Mouse (Mus musculus) embryonic facial prominence, embryonic 12.5 days (tissue): Measurements from ENCODE around the gene Gck. TPM values are rescaled to one million over a fixed set of nuclear protein-coding genes. Genes with fewer than 3 reads are reported as not detected.

Experiments used
- ATAC-seq: fragments of 200-750 bp; cut with Nextera tagmentation; 2 replicates; pipeline ENCODE4 v1.8.0; 2017; ENCODE audit not compliant: insufficient number of reproducible peaks, insufficient read depth, low FRiP score, low TSS enrichment
- H3K27ac ChIP-seq: fragments of 300-500 bp; sonication (generic); 2 replicates; pipeline ENCODE4 v1.5.1; 2016; ENCODE audit warnings: mild to moderate bottlenecking
- H3K27me3 ChIP-seq: fragments of 300-500 bp; sonication (generic); 2 replicates; pipeline ENCODE4 v1.6.1; 2016; ENCODE audit warnings: mild to moderate bottlenecking, moderate library complexity
- H3K36me3 ChIP-seq: fragments of 300-500 bp; sonication (generic); 2 replicates; pipeline ENCODE4 v1.6.1; 2016; ENCODE audit warnings: mild to moderate bottlenecking
- H3K4me1 ChIP-seq: fragments of 300-500 bp; sonication (generic); 2 replicates; pipeline ENCODE4 v1.6.1; 2016
- H3K4me2 ChIP-seq: fragments of 300-500 bp; sonication (generic); replicated peaks from 2 replicates; pipeline ENCODE4 v1.6.1; 2016; ENCODE audit warnings: mild to moderate bottlenecking, moderate library complexity
- H3K4me3 ChIP-seq: fragments of 300-500 bp; sonication (generic); 2 replicates; pipeline ENCODE4 v1.5.1; 2016; ENCODE audit warnings: mild to moderate bottlenecking
- H3K9ac ChIP-seq: fragments of 300-500 bp; sonication (generic); 2 replicates; pipeline ENCODE4 v1.6.1; 2016; ENCODE audit warnings: mild to moderate bottlenecking, moderate library complexity
- H3K9me3 ChIP-seq: fragments of 300-500 bp; sonication (generic); 2 replicates; pipeline ENCODE4 v1.6.1; 2016; ENCODE audit warnings: mild to moderate bottlenecking, moderate library complexity
- WGBS: fragments of 180-500 bp; shearing (Covaris S2); methylation state at CpG from one replicate; pipeline ENCODE4 v1.1.7; 2016; 5-methylcytosine and 5-hydroxymethylcytosine counted together
- polyA plus RNA-seq: library from polyadenylated mRNA; unstranded; fragments of >200 nt; fragmentation: Nextera tagmentation; extraction: Ambion mirVana; gene quantifications from 2 replicates; pipeline ENCODE4 v1.2.1, GENCODE M21; 2016

The Gck gene
- 2.7 and 3.5 TPM in 2 replicates for polyA plus RNA-seq

DNA sequence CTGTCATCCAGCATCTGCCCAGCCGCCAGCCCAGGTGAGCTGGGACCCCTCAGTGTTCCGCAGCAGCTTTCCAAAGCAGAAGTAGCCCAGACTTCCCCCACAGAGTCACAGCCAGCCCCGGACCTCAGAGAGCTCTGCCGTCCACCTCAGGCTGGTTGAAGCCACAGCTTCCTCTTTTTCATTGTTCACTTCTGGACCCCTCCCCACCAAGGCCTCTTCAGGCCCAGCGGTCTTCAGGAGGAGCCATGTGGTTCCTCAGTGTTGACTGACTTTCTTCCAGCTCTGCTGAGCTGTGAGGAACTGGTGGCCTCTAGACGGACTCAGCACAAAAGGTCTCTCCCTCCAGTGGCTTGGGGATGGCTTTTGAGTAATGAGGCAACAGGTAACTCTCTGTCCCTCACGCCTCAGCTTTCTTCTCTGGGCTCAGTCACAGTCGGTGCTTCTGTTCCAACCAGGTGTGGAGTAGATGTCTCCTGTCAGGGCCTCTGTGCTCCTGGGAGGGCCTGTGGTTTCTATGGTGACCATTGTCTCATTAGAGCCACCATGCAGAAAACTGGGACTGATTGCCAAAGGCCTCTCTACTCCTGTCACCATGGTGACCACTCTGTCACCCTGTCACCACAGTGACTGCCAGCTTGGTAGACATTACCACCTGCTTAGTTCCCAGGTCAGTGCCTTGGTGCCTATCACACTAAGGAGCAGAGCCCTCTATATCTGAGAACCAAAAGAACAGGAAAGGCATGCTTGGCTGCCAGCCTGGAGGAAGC, at the start of gene Gck:
Gene Gck, minus strand, starts transcription at position 496 of the 767 bp plus-strand sequence.
- 75% methylated on average over 8 of the region's 8 CpGs for WGBS
- Histone ChIP-seq H3K4me3 (no peak within 1 kb of the TSS), H3K36me3 (no peaks in the 10 kb centered on the region), H3K4me2 (no peak within 1 kb of the TSS), H3K9ac (no peak within 1 kb of the TSS), H3K27ac (peak within 1 kb of the TSS; percentile 46), H3K4me1 (peaks cover 9% of the 10 kb centered on the region; the same call in 1 of the 2 replicates), H3K9me3 (no peaks in the 10 kb centered on the region), H3K27me3 (no peaks in the 10 kb centered on the region)
- ATAC-seq = 0 out of 2 replicates have a peak, but pooled peaks have one; percentile 44

DNA sequence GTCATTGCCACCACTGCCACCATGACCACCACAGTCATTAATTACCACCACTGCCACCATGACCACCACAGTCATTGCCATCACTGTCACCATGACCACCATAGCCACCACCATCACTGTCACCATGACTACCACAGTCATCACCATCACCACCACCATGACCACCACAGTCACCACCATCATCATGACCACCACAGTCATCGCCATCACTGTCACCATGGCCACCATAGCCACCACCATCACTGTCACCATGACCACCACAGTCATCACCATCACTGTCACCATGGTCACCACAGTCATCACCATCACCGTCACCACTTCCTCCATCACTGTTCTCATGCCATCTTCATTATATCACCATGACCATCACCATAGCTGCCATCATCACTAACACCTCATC, 48.6 kb upstream of the Gck start:
- no peak overlapping the region for H3K9ac ChIP-seq
- ATAC-seq = no peak
- no peak overlapping the region for H3K4me3 ChIP-seq
- 98% methylated on average over 2 of the region's 2 CpGs for WGBS
- H3K27ac ChIP-seq = no peak overlapping the region
- H3K27me3 ChIP-seq = no peaks in the 10 kb centered on the region
- no peaks in the 10 kb centered on the region for H3K9me3 ChIP-seq
- H3K4me2 ChIP-seq = no peak overlapping the region
- no peaks in the 10 kb centered on the region for H3K36me3 ChIP-seq
- H3K4me1 ChIP-seq = peaks cover 16% of the 10 kb centered on the region

DNA sequence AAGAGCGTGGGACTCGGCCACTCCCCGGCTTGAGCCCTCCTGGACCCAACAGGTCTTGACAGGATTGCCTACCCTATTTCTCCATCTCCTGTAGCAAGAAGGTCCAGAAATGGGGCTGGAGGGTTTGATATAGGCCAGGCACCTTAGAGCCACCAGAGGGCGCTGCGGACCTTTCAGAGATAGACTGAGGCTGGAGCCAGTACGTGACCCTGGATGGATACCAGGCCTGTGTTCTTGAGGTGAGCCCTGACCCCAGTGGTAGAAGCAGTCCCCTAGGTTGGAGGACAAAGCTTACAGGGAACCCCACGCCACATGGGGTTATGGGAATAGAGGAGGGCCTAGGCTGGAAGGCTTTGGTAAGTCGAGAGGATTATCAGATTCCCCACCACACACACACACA, 46.1 kb upstream of the Gck start:
- 15% methylated on average over 8 of the region's 8 CpGs for WGBS
- Histone ChIP-seq H3K27ac (no peak overlapping the region), H3K36me3 (no peaks in the 10 kb centered on the region), H3K9ac (no peak overlapping the region), H3K27me3 (no peaks in the 10 kb centered on the region), H3K9me3 (no peaks in the 10 kb centered on the region), H3K4me1 (peaks cover 16% of the 10 kb centered on the region), H3K4me2 (no peak overlapping the region), H3K4me3 (no peak overlapping the region)
- ATAC-seq = no peak

GRCm38 (mm10) chr11:5994880-5995279, 45.0 kb upstream of the Gck start:
- ATAC-seq = no peak
- no peak overlapping the region for H3K9ac ChIP-seq
- no peaks in the 10 kb centered on the region for H3K36me3 ChIP-seq
- no peaks in the 10 kb centered on the region for H3K9me3 ChIP-seq
- peaks cover 5% of the 10 kb centered on the region for H3K4me1 ChIP-seq
- 63% methylated on average over 3 of the region's 3 CpGs for WGBS
- H3K27ac ChIP-seq = no peak overlapping the region
- no peaks in the 10 kb centered on the region for H3K27me3 ChIP-seq
- no peak overlapping the region for H3K4me3 ChIP-seq
- H3K4me2 ChIP-seq = no peak overlapping the region

DNA sequence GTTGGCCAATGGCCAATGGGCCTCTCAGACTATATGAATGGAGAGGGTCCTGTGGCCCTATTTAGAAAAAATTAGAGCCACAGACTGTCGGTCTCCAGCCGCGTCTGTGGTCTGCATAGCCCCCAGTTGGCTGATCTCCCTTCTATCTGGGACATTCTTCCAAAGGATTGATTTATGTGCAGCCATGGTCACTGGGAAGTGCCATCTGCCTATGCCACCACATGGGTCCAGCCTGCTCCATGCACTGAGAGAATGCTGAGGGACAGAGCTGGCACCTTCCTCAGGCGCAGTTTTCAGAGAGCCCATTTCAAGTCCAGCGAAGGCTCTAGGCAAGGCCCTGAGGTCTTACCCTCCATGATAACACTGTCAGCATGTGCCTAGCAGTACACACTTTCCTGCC, 44.3 kb upstream of the Gck start:
- H3K4me2 ChIP-seq = no peak overlapping the region
- H3K27me3 ChIP-seq = no peaks in the 10 kb centered on the region
- H3K27ac ChIP-seq = no peak overlapping the region
- no peaks in the 10 kb centered on the region for H3K4me1 ChIP-seq
- ATAC-seq = no peak
- no peak overlapping the region for H3K9ac ChIP-seq
- 84% methylated on average over 5 of the region's 5 CpGs for WGBS
- no peaks in the 10 kb centered on the region for H3K36me3 ChIP-seq
- H3K9me3 ChIP-seq = no peaks in the 10 kb centered on the region
- H3K4me3 ChIP-seq = no peak overlapping the region

- Histone ChIP-seq H3K4me3 (no peak overlapping the region), H3K27ac (no peak overlapping the region), H3K9ac (no peak overlapping the region), H3K4me1 (no peaks in the 10 kb centered on the region), H3K4me2 (no peak overlapping the region), H3K9me3 (no peaks in the 10 kb centered on the region), H3K36me3 (no peaks in the 10 kb centered on the region), H3K27me3 (no peaks in the 10 kb centered on the region)
- 23% methylated on average over 4 of the region's 4 CpGs for WGBS
- no peak for ATAC-seq
Measured at GRCm38 (mm10) chr11:5990910-5991309, 41.0 kb upstream of the Gck start.

DNA sequence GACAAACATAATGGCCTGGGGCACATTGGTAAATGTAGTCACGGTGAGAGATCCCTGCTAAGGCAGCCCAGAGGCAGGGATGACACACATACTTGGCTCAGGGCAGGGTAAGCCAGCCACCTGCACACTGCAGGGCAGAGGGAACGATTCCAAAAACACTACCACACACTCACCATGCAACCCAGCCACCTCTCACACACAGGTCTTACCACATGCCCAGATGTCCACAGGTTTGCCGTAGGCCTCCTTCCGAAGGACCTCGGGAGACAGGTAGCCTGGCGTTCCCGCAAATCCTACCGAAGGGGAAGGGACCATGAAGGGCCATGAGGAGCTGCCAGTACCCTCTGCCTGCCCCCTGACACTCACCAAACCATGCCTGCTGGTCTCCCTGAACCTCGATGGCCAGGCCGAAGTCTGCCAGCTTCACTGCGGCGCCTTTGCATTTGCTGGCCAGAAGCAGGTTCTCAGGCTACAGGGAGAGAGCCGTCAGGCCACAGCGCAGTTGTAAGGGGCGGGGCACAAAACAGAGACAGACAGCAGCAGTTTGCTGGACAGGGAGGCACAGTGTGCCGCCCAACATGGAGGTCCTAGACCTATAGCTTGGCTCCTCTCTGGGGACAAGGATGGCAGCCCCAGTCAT, 40.2 kb upstream of the Gck start:
- no peak overlapping the region for H3K27ac ChIP-seq
- H3K9me3 ChIP-seq = no peaks in the 10 kb centered on the region
- H3K4me2 ChIP-seq = no peak overlapping the region
- WGBS = 84% methylated on average over 16 of the region's 16 CpGs
- ATAC-seq = no peak
- H3K27me3 ChIP-seq = no peaks in the 10 kb centered on the region
- no peak overlapping the region for H3K4me3 ChIP-seq
- H3K36me3 ChIP-seq = no peaks in the 10 kb centered on the region
- no peak overlapping the region for H3K9ac ChIP-seq
- H3K4me1 ChIP-seq = no peaks in the 10 kb centered on the region

DNA sequence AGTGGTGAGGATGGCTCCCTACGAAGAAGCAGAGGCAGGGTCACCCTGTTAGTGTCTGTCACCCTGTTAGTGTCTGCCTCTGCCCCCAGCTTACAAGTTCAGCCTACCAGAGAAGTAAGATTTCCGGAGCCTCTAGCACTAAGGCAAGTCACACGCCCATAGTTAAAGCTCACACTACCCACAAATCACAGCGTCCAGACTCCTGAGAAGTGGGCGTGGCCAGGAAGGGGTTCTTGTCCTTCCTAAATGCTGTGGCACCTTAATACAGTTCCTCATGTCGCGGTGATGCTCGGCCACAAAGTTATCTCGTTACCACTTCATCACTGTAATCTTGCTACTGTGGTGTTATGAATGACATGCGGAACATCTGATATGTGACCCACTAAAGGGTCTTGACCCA, 38.2 kb upstream of the Gck start:
- Histone ChIP-seq H3K9ac (no peak overlapping the region), H3K4me2 (no peak overlapping the region), H3K4me3 (no peak overlapping the region), H3K27ac (no peak overlapping the region), H3K9me3 (no peaks in the 10 kb centered on the region), H3K4me1 (no peaks in the 10 kb centered on the region), H3K27me3 (no peaks in the 10 kb centered on the region), H3K36me3 (no peaks in the 10 kb centered on the region)
- ATAC-seq = no peak
- 79% methylated on average over 10 of the region's 10 CpGs for WGBS

DNA sequence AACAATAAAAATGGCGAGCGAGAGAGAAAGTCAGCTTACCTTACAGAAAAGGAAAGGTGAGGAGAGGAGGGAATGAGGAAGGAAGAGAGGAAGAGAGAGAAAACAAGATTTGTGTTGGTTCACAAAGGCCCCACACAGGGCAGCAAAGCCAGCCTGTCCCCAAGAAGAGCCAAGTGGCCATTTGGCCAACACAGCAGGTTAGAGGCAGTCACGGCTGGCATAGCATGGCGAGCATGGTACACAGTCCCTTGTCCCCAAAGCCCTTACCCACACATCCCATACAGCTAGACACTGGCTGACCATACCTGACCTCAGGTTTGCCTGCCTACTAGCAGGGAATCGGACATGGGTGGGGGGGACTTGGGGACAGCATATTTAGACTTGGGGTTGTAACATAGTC, 33.7 kb upstream of the Gck start:
- Histone ChIP-seq H3K36me3 (no peaks in the 10 kb centered on the region), H3K9ac (no peak overlapping the region), H3K27me3 (no peaks in the 10 kb centered on the region), H3K4me2 (no peak overlapping the region), H3K27ac (no peak overlapping the region), H3K4me3 (no peak overlapping the region), H3K9me3 (no peaks in the 10 kb centered on the region), H3K4me1 (no peaks in the 10 kb centered on the region)
- WGBS = 89% methylated on average over 5 of the region's 5 CpGs
- no peak for ATAC-seq

GRCm38 (mm10) chr11:5981323-5981722, 31.4 kb upstream of the Gck start:
- no peak overlapping the region for H3K9ac ChIP-seq
- ATAC-seq = no peak
- 84% methylated on average over 7 of the region's 7 CpGs for WGBS
- no peak overlapping the region for H3K4me2 ChIP-seq
- H3K27ac ChIP-seq = no peak overlapping the region
- H3K4me3 ChIP-seq = no peak overlapping the region
- peaks cover 2% of the 10 kb centered on the region; the same call in 1 of the 2 replicates for H3K4me1 ChIP-seq
- no peaks in the 10 kb centered on the region for H3K27me3 ChIP-seq
- H3K36me3 ChIP-seq = no peaks in the 10 kb centered on the region
- no peaks in the 10 kb centered on the region for H3K9me3 ChIP-seq

- H3K27me3 ChIP-seq = no peaks in the 10 kb centered on the region
- no peak overlapping the region for H3K4me3 ChIP-seq
- no peaks in the 10 kb centered on the region for H3K36me3 ChIP-seq
- no peak overlapping the region for H3K4me2 ChIP-seq
- H3K4me1 ChIP-seq = peaks cover 10% of the 10 kb centered on the region
- 66% methylated on average over 8 of the region's 8 CpGs for WGBS
- no peak for ATAC-seq
- H3K9ac ChIP-seq = no peak overlapping the region
- H3K9me3 ChIP-seq = no peaks in the 10 kb centered on the region
- no peak overlapping the region for H3K27ac ChIP-seq
Measured at GRCm38 (mm10) chr11:5980561-5980960, 30.7 kb upstream of the Gck start.

- H3K4me3 ChIP-seq = no peak overlapping the region
- no peaks in the 10 kb centered on the region for H3K9me3 ChIP-seq
- no peaks in the 10 kb centered on the region for H3K27me3 ChIP-seq
- 93% methylated on average over 2 of the region's 2 CpGs for WGBS
- no peaks in the 10 kb centered on the region for H3K36me3 ChIP-seq
- H3K9ac ChIP-seq = no peak overlapping the region
- no peak overlapping the region for H3K4me2 ChIP-seq
- ATAC-seq = no peak
- H3K4me1 ChIP-seq = peaks cover 13% of the 10 kb centered on the region
- H3K27ac ChIP-seq = no peak overlapping the region
Measured at GRCm38 (mm10) chr11:5980108-5980507, 30.2 kb upstream of the Gck start.
